Mouse (Mus musculus) layer of hippocampus, adult 18-20 months (tissue): Measurements from ENCODE around the gene Gm13420. TPM values are rescaled to one million over a fixed set of nuclear protein-coding genes. Genes with fewer than 3 reads are reported as not detected.
A peak's percentile ranks its signal among the peaks of the same experiment; 100 is the strongest.
"Not testable (repeated sequence)": the region's sequence is repeated elsewhere in the genome, so short reads cannot be mapped to it uniquely, and the experiment has no call there.

Experiments used
- DNase-seq, 2 experiments: peaks; one replicate each; pipeline ENCODE4 v3.0.0; 2022; ENCODE audit warnings: low spot score in 2 of 2
- total RNA-seq, 2 experiments: library from RNA; stranded (reverse); gene quantifications; 2 replicates each; pipeline ENCODE4 v1.2.3; 2021

Gene Gm13420
- total RNA-seq, 2 experiments from 2014 or later, result 0.30 to 0.61 TPM

DNA sequence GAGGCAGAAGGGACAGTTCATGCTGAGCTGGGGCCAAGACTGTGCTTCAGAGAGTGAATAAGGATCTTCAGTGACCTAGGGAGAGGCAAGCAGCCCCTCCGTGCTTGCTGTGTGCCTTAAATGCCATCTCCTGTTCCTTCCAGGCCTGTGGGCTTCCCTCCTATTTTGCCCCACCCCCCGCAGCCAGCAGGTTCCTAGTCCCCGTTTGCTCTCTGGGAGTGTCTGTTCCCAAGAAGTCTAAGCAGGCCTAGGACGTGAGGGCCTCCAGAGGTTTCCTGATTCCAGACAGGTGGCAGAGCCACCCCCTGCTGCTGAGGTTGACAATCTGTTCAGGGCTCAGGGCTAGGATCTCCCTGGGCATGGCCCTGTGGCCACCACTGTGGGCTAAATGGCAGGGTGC lies 12.7 kb downstream of the Gm13420 start:
- DNase-seq, result no peak

DNA sequence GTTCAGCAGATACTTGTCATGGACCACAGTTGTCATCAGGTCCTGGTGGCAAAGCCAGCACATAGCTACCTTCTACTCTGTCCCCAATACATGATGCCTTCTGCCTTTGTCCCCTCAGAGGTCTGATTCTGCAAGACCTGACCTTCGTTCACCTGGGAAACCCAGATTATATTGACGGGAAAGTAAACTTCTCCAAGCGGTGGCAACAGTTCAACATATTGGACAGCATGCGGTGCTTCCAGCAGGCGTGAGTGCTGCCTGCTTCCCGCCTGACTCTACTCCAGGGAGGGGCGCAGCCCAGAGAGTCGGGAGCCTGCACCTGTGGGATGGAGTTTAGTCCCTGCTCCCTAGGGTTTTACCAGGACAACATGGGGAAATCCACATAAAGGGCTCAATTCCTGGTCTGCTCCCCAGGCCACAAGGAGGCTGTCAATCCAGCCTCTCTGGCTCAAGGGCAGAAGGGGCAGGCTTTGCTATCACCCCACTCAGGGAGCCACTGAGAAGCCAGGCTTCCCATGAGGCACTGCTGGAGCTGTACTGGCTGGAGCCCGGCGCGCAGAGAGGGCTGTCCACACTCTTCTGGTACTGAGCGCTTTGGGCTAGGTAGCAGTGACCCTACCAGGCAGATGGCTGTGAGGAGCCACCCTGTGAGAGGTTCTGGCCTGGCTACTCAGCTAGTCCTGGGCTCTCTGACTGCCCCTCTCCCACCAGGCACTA lies 14.1 kb downstream of the Gm13420 start:
- no peak for DNase-seq

DNA sequence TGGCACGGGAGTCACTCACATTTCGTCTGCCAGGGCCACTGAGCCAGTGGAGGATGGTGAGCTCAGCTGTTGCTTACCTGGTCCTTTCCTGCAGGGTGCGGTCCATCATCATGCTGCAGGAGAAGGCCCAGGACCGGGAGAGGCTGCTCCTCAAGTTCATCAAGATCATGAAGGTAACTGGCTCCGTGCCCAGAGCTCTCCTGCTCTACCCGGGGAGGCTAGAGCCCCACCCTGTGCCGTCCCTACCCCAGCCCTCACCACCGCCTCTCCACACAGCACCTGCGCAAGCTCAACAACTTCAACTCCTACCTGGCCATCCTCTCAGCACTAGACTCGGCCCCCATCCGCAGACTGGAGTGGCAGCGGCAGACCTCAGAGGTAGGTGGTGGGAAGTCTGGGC lies 15.8 kb downstream of the Gm13420 start:
- no peak for DNase-seq

DNA sequence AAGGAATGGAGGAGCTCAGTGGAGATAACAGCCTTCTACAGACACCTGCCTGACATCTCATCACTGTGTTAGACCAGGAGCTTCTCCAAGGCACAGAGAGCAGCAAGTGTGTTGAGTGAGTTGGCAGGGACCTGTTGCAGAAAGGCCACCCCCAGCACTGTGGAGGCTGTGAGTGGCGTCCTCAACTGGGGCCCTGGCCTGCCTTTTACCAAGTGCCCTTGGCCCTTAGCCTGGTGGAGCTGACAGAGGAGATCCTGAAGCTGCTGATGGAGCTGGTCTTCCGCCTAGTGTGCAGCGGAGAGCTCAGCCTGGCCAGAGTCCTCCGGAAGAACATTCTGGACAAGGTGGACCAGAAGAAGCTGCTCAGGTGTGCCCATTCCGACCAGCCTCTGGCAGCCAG lies 18.1 kb downstream of the Gm13420 start:
- DNase-seq, result no peak

DNA sequence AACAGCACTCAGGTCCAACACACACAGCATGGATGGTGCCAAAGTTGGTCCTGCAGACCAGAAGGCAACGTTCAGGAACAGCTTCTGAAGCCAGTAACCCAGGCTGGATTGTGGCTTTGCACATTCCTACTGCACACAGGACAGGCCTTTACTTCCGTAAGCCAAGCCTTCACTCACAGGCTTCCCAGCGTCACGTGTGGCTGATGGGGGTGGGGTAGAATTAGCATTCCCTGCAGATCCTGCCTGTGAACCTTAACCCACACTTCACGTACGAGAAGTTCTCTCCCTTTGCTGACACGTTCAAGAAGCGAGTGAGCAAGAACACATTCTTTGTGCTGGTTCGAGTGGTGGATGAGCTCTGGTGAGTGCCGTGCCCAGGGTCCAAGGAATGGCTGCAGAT lies 18.9 kb downstream of the Gm13420 start:
- no peak for DNase-seq

DNA sequence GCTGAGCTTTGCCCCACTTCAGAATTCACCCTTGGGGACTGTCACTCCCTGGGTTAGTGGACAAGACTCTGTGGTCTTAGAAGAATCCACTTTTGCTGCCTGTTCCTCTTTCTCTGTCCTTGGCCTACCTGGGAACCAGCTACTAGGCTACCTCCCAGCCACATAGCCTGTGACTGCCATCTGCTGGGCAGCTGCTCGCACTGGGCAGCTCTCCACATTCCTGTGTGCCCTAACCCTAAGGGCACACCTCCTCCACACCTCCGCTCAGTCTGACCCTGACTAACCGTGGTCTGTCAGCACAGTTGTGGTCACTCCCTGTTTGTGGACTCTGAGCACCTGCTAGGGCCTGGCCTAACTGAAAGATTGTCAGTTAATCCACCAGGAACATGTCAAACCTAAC lies 19.9 kb downstream of the Gm13420 start:
- no peak for DNase-seq

DNA sequence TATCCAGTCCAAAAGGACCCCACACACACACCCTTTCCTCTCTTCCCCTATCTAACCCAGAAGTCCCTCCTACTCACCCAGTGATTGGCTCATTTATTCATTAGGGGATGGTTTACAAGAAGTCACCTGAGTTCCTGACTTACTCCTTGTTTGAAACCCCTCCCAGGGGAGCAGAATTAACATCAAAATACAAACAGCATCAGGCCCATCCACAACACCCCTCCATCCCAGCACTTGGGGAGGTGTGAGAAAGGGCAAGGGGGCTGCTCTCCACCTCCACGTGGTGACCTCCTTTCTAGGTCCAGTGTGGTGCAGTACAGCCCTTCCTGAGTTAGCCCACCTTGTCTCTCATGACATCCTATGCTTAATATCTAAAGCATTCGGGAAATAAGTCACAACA lies 22.0 kb downstream of the Gm13420 start:
- no peak for DNase-seq

DNA sequence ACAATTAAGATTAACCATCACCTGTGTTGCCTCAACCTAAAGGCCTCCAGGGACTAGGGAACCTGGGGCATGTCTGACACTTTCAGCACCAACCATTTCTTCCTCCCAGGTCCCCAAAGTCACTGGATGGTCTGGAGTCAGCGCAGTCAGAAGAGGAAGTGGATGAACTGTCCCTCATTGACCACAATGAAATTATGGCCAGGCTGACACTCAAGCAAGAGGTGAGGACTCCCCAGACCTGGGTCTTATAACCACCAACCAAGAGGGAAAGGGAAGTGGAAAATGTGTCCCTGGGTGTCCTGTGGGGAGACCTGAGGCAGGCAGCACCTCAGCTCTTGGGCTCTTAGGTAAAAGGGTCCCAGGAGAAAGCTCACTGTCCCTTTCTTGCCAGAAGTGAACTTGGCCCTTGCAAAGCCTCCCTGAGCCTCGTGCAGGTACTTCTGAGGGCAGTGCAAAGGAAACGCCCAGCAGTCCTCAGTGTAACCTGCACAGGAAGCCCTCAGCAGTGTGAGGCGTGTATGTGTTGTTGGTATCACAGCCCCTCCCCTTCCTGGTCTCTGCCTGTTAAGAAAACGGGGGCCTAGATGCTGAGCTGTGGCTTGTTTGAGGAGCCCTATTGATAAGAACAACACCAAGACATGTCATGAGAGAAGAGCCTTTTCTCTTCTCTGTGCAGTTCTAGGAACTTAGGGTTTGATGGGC lies 26.7 kb downstream of the Gm13420 start:
- no peak for DNase-seq

DNA sequence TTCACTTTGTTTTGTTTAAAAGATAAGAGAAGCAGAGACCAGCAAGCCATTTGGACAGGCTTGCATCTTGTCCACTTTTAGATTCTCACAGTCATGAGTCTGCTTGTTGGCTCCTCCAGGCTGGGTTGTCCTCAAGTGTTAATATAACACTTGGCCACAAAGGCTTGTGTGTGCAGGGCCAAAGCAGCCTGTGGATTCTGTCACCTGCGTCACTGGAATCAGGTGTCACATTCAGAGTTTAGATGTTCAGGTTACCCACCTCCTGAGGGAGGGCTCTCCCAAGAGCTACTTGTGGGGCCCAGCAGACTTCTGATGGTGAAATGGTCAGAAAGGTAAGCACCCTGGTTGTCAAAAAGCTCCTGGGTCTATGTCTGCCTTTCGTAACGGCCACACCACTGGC lies 28.4 kb downstream of the Gm13420 start:
- DNase-seq, result no peak

DNA sequence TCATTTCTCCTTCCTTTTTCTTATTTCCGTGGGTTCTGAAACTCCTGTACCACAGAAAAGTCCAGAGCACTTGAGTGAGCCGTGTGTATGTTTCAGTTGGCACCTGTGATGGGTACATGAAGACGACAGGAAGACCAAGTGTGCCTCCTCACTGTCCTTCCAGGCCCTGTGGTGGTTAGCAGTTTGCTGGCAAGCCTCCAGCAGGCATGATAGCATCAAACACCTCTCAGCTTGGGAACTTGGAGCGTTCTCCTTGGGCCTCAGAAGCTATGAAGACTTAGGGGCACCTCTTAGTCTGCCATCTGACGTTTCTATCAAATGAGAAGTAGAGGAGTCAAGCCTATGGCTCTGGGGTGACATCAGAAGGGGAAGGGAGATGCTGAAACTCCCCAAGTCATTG lies 32.9 kb downstream of the Gm13420 start:
- DNase-seq, result no peak

DNA sequence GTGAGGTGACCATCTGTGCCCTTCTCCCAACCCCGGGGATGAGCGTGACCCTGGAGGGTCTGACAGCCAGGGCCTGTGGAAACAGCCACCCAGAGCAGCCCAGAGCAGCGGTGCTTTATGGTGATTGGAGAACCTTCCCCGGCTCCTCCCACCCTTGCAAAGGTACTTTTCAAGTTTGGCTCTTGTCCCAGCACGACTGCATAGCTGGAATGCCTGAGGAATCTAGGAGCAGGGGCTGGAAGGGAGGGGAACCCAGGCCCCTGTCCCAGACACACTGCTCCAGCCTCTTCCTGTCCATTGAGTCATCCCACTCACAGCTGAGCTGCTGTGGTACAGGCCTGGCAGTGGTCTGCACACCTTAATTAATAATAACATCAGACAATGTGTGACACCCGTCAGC lies 34.8 kb downstream of the Gm13420 start:
- DNase-seq, result no peak

DNA sequence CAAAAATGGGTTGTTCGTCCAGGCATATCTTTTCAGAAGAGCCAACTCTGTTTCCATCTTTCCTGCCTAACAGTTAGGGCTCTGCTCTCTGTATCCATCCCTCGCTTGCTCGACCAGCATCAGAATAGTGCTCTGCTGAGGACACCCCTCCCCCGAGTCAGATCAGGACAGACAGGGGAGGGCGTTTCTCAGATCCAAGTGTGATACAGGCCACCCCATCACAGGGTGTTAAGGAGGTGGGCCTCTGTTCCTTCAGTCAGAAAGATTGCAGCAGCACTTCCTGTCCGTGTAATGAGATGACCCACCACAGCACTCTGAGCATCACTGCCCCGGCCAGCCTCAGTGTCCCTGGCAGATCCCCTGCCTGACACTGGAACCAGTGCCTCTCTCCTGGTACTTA lies 35.3 kb downstream of the Gm13420 start:
- DNase-seq, result no peak

DNA sequence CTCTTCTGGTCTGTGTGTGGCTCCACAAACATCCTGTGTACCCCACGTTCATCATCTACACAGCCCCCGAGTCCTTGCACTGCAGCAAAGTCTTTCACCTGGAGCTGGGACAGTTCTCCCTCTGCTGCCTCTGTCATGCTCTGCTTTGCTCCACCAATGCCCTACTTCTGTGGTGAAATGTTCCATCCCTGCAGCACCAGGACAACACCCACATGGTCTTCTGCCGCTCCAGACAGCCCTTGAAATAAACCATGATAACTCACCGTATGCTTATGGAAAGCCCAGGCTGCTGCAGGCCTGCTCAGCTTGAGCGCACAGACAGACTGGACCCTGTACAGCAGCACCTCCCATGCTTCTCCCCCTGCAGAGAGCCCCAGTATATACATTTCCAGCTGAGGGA lies 37.4 kb downstream of the Gm13420 start:
- DNase-seq, result peak in 1 of 2 experiments; percentile 35

DNA sequence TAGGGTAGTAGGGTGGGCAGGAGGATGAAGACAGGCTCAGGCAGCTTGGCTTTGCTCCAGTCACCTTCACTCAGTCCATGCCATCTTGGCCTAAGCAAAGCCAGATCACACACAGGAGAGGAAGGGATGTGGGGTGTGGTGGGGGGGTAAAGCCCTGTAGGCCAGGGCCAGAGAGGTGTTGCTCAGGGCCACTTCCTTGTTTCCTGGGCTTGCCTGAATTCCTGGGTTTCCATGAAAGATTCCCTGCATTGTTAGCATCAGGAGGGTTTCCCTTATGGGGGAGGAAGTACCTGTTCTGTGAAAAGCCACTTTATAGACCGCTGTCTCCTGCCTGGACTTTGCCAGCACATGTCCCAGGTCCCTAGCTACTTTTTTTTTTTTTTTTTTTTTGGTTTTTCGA lies 38.0 kb downstream of the Gm13420 start:
- no peak for DNase-seq

DNA sequence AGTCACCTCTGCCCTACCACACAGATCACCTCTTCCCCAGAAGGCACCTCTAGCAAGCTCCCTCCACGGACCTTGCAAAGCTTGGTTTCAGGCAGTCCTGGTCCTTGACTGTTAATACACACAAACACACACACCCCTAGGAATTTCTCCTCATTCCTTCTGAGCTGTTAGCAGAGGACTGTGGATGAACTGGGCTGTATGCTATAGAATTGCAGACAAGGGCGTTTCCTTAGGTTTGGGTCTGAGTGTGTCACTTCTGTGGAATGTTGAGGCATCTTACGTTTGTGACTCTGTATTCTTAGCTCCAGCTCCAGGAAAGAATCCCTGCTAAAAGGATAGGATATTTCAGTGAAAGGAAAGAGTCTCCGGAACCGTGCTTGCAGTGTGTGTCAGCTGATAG lies 39.6 kb downstream of the Gm13420 start:
- DNase-seq, result no peak

DNA sequence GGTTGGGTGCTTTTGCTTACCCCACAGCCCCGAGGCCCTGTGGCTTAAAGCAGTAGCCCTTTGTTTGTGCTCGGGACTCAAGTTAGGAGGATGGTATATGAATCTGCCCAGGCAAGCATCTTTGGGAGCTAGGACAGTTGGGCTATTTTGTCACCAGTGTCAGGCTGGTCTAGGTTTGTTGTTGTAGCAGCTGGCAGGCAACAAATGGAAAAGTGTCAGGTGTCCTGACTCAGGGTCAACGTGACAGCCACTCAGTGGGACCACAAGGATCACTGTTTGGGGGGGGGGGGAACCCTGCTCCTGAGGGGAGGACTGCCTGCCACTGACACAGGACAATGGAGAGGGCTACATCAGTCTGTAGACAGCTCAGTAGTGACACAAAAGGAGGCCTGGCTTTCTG lies 40.4 kb downstream of the Gm13420 start:
- DNase-seq, result no peak

DNA sequence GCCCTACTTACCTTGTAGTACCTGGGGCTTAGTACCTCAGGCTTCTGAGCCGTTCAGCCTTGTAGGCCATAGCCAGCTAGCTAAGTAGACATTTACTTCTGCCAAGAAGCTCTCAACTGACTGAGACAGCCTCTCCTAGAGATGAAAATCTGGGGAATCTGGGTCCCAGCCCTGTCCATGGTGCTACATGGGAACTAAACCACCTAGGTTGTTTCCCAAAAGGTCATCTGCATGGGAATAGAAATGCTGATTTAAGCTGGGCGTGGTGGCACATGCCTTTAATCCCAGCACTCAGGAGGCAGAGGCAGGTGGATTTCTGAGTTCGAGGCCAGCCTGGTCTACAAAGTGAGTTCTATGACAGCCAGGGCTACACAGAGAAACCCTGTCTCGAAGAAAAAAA lies 43.3 kb downstream of the Gm13420 start:
- DNase-seq, result not testable (repeated sequence)

DNA sequence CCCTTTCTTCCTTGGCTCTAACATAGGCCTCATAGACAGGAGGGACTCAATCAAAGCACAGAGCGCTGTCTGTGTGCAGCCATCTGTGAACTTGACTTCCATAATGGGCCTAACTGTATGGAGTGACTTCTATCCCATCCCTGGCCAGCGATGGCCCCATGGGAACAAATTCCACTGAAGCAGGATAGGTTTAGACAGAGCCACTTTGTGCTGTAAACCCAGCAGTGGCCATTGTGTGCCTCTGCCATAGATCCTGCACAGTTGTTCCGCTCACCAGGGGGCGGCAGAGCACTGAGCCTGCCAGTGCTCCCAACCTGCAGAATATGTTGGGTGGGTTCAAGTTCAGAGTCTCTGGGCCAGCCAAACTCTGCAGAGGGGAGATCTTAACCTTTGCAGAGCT lies 43.8 kb downstream of the Gm13420 start:
- DNase-seq, result peak in 1 of 2 experiments; percentile 34

DNA sequence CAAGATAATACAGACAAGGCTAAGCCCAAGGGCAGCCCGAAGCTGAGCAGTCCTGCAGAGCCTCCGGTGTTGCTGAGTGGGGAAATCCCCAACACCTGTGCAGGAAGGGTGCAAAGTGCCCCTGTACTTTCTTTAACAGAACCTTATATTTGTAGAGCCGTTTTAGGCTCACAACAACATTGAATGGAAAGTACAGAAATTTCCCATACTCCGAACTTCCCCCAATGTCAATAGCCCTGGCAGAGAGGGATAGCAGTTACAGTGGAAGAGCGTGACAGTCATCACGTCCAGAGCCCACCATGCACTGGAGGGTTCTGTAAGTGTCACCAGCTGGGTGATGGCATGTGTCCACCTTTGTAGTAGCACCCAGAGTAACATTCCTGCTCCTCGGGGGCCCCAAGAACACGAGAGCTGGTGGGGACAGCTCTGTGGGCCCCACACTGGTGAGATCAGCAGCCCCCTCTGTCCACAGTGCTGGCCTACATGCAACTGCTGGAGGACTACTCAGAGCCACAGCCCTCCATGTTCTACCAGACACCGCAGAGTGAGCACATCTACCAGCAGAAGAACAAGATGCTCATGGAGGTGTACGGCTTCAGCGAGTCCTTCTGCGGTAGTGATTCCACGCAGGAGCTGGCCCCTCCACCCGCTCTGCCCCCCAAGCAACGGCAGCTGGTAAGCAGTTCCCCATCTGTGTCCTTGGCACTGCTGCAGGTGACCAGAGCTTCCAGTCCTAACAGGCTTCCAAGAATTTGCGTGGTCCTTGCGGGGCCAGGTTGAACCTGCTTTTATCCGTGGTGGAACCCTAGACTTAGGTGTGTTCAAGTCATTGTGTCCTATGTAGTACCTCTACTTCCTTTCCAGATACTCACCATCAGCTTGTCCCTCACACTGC lies 44.5 kb downstream of the Gm13420 start:
- no peak for DNase-seq

DNA sequence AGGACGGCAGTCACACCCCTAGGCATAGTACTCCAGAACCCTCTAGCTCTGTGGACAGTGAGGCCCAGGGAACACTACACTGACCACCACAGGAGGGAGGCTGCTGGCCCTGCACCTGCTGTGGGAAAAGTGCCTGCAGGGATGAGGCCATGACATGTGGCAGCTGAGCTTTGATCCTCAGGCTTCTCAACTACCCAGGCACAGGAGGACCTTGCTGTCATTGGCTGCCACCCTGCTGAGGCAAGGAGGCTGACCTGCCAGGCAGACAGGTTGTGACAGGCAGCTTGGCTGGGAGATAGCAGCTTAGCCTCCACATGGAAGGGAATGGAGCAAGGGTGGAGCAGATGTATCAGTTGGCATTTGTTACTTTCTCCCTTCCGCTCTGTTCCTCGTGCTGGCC lies 46.0 kb downstream of the Gm13420 start:
- no peak for DNase-seq

DNA sequence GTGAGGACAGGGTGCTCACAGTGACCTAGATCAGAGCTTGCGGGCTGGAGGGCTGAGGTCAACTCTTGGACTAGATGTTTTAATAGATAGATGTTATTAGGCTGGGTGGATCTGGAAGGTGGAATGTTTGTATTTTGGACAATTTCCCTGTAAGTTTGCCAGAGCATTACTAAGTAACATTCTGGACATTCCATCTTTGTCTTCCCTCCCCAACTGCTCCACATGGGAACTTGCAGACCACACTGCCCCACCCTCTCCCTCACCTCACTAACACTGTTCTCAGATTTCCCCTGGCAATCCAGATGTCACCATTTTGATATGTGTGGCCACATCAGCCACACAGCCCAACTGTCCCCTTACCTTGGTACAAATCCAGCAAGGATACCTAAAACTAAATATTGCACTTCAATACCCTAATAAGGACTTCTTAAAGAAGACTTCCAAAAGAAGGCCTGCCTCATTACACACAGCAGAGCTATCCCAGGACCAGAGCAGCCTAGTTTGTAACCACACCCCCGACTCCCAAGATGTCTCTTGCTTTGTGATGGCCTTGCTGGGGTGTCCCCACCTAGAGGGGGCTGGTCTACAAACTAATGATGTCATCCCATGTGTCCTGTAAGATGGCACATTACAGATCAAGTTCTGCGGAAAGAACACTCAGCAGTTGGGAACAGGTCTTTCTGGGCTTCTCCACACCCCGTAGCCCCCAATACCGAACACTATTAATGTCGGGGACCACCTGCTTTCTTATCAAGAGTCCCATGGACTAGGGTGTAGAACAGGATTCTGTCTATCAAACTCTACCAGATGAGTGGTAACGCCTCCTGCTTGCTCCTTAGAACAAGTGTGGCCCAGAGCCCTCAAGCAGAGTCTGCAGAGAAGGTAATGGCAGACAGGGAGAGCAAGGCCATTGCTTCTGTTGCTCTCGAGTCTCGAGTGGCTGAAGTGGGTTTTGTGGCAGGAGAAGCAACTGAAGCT lies 48.1 kb downstream of the Gm13420 start:
- DNase-seq, result no peak
